Mouse (Mus musculus): Measurements from ENCODE around the gene Mitd1. TPM values are rescaled to one million over a fixed set of nuclear protein-coding genes. Genes with fewer than 3 reads are reported as not detected.
A peak's percentile ranks its signal among the peaks of the same experiment; 100 is the strongest.

Gene Mitd1
- polyA plus RNA-seq, 1 experiment = 0.19 TPM

DNA sequence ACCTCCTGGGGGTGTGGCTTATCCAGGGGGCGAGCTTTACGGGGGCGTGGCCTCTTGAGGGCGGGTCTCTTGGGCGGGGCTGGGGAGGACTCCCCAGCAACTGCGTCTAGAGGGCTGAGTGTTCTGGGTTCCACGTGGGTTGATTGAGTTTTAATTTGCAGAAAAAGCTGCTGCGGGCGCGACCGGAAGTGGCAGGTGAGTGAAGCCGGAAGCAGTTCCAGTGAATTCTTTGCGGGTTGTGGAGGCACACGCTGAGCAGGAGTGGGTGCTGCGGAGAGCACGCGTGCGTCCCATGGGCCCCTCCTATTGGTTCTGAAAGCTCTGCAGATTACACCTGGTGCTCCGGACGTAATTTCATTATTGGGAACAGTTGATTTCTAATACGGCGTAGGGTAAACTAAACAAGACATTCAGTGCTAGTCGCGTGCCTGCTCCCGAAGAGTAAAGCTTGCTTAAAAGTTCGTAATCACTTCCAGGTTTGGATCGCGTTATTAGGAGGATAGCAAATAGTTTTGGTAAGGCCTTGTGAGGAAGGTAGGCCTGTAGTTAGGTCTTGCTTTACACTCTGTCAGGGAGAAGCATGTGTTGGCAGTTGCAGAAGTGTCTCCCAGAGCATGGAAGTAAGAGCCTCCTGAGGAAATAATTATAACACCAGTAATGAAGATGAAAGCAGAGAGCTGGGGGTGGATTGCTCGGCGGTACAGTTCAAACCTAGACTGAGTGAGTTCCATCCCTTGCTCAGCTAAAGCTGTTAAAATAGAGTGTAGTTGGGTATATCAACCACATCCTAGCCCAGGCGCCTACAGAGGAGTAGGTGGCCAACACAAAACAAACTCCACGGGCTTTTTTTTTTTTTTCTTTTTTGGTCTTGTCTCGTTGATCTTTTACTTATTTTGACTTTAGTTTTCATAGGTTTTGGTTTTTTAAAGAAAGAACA, 17.8 kb downstream of the Mitd1 start:
- TF ChIP-seq TAL1 (IDR thresholded peaks at IDR 0.05; ENCODE audit: low read length) (no peak), GATA1 (IDR thresholded peaks at IDR 0.05; ENCODE audit: low read length) (no peak)
- Histone ChIP-seq H3K27me3 (ENCODE audit: control insufficient read depth) (no peaks in the 10 kb centered on the region), H3K36me3 (ENCODE audit: control insufficient read depth) (peaks cover 28% of the 10 kb centered on the region), H3K4me1 (ENCODE audit: control insufficient read depth) (peaks cover 36% of the 10 kb centered on the region), H3K9me3 (ENCODE audit: control insufficient read depth, low read length) (peaks cover 10% of the 10 kb centered on the region), H3K4me3 (replicated peaks) (peak overlapping the region; percentile 75)

DNA sequence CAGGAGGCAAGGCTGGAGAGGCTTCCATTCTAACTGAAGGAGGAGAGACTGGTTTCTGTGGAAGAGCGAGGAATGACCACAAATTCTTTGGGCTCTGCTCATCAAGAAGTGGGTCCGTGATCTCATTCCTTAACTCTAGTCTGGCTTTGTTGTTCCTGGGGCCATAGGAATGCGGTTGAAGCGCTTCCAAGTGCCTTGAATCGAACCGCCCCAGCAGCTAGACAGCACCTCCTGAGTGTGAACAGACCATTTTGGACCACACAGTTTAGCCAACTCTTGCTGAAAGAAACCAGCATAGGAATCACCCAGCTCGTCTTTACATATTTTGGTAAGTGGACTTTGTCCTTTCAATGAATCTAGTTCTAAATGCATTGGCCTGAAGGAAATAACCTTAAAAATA, 18.5 kb downstream of the Mitd1 start, which contains the start of gene Lipt1:
Gene Lipt1 (plus strand): TSS at position 35 of the 400 bp plus-strand sequence.
- Histone ChIP-seq H3K4me3 (replicated peaks) (peak within 1 kb of the TSS; percentile 75), H3K4me1 (ENCODE audit: control insufficient read depth) (peaks cover 37% of the 10 kb centered on the region), H3K27me3 (ENCODE audit: control insufficient read depth) (no peaks in the 10 kb centered on the region), H3K9me3 (ENCODE audit: control insufficient read depth, low read length) (peaks cover 10% of the 10 kb centered on the region), H3K36me3 (ENCODE audit: control insufficient read depth) (peaks cover 21% of the 10 kb centered on the region)
- TF ChIP-seq GATA1 (IDR thresholded peaks at IDR 0.05; ENCODE audit: low read length) = no peak
- no peak for TF ChIP-seq TAL1 (IDR thresholded peaks at IDR 0.05; ENCODE audit: low read length)

DNA sequence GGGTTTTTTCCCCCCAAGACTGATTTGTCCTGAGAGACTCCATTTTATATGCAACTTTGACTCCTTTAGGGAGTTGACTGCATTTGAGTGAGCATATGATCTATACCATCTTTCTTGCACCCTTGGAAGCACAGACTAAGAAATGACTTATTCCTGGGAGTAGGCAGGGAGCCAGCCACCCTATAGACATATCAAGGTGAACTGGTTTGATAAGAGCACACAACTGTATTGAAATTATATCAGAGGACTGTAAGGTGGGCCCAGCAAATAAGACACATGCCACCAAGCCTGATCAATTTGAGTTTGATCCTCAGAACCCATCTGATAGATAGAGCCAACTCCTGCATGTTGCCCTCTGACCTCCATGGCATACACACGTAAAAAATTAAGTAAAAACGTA, 20.8 kb downstream of the Mitd1 start:
- Histone ChIP-seq H3K4me1 (ENCODE audit: control insufficient read depth) (peaks cover 55% of the 10 kb centered on the region), H3K27me3 (ENCODE audit: control insufficient read depth) (no peaks in the 10 kb centered on the region), H3K36me3 (ENCODE audit: control insufficient read depth) (no peaks in the 10 kb centered on the region), H3K4me3 (replicated peaks) (no peak overlapping the region), H3K9me3 (ENCODE audit: control insufficient read depth, low read length) (no peaks in the 10 kb centered on the region; the same call in 1 of the 2 replicates)
- TF ChIP-seq TAL1 (IDR thresholded peaks at IDR 0.05; ENCODE audit: low read length) = no peak
- TF ChIP-seq GATA1 (IDR thresholded peaks at IDR 0.05; ENCODE audit: low read length) = no peak

DNA sequence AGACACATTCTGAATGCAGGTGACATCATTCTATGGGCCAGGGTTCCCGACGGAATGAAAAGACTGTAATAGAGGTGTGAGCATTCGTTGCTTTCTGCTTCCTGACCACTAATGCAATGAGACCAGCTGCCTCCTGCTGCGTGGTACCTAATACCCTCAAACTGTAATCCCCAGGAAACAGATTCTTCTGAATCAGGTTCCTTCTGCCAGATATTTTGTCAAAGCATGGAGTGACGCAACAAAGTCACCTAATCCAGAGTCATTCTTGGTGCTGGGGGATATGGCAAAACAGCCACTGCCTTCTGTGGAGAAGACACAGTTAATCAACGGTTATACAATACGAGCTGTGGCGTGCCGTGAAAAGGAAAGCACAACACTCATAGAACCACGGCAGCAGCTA, 21.6 kb downstream of the Mitd1 start:
- Histone ChIP-seq H3K4me3 (replicated peaks) (no peak overlapping the region), H3K27me3 (ENCODE audit: control insufficient read depth) (no peaks in the 10 kb centered on the region), H3K4me1 (ENCODE audit: control insufficient read depth) (peaks cover 60% of the 10 kb centered on the region), H3K9me3 (ENCODE audit: control insufficient read depth, low read length) (no peaks in the 10 kb centered on the region; the same call in 1 of the 2 replicates), H3K36me3 (ENCODE audit: control insufficient read depth) (no peaks in the 10 kb centered on the region)
- no peak for TF ChIP-seq GATA1 (IDR thresholded peaks at IDR 0.05; ENCODE audit: low read length)

DNA sequence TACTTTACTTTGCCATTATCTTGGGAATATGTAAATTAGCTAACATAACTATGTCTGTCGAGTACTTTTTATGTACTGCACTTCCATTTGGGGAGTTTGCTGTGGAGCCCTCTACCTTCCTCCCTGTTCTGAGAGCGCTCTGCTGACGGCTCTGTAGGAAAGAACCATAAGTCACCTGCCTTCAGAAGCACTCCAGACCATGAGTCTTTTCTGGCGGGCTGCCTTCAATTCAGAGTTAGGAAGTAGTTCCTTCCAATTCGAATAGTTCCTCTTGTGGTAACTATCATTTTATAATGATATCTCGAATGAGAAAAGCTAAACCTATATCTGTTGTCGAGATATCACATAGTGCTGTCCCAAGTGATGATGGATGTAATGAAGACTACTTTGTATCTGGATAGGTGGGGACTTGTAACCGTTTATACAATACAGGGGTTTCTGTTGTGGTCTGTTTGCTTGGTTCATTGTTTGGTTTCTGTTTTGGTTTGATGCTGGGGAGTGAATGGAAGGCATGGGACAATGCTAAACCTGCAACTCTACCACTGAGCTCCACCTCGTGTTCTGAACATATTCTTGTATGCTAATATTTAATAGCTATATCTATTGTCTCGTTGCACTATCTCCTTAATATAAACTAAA, 22.4 kb downstream of the Mitd1 start:
- Histone ChIP-seq H3K9me3 (ENCODE audit: control insufficient read depth, low read length) (no peaks in the 10 kb centered on the region; the same call in 1 of the 2 replicates), H3K36me3 (ENCODE audit: control insufficient read depth) (no peaks in the 10 kb centered on the region), H3K27me3 (ENCODE audit: control insufficient read depth) (peaks cover 6% of the 10 kb centered on the region), H3K4me3 (replicated peaks) (no peak overlapping the region), H3K4me1 (ENCODE audit: control insufficient read depth) (peaks cover 59% of the 10 kb centered on the region)
- TF ChIP-seq TAL1 (IDR thresholded peaks at IDR 0.05; ENCODE audit: low read length) = no peak
- no peak for TF ChIP-seq GATA1 (IDR thresholded peaks at IDR 0.05; ENCODE audit: low read length)

DNA sequence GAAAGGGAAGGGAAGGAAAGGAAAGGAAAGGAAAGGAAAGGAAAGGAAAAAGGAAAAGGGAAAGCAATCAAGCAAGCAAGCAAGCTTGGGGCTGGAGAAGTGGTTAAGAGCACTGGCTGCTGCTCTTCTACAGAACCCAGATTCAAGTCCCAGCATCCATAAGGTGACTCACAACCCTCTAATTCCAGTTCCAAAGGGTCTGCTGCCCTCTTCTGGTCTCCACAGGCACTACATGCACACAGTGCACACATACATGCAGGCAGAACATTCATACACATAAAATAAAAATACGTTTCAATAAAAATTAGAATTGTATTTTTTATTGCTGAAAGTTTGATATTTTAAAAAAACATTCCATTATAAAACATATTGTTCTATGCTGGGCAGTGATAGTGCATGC, 23.2 kb downstream of the Mitd1 start:
- Histone ChIP-seq H3K4me1 (ENCODE audit: control insufficient read depth) (peaks cover 51% of the 10 kb centered on the region), H3K27me3 (ENCODE audit: control insufficient read depth) (peaks cover 11% of the 10 kb centered on the region), H3K36me3 (ENCODE audit: control insufficient read depth) (no peaks in the 10 kb centered on the region), H3K4me3 (replicated peaks) (no peak overlapping the region), H3K9me3 (ENCODE audit: control insufficient read depth, low read length) (no peaks in the 10 kb centered on the region; the same call in 1 of the 2 replicates)
- no peak for TF ChIP-seq GATA1 (IDR thresholded peaks at IDR 0.05; ENCODE audit: low read length)
- TF ChIP-seq TAL1 (IDR thresholded peaks at IDR 0.05; ENCODE audit: low read length) = no peak

DNA sequence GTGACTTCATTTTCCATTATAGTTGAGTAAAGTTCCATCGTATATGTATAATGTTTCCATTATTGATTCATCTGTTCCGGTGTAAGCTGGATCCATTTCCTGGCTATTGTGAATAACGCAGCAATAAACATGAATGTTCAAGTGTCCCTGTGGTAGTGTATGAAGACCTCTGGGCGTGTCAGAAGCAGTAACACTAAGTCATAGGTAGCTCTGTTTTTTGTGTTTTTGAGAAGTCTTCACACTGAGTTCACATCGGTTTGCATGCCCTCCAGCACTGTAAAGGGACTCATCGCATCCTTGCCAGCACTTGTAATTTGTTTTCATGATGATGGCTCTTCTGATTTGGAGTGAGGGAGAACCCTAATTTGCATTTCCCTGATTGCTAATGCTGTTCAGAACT, 23.9 kb downstream of the Mitd1 start, which contains the start of gene Tsga10:
Gene Tsga10 (minus strand): TSS at position 144 of the 400 bp plus-strand sequence.
- H3K4me3 ChIP-seq (replicated peaks) = peak within 1 kb of the TSS; percentile 82
- no peak for TF ChIP-seq TAL1 (IDR thresholded peaks at IDR 0.05; ENCODE audit: low read length)
- TF ChIP-seq GATA1 (IDR thresholded peaks at IDR 0.05; ENCODE audit: low read length) = no peak
- no peaks in the 10 kb centered on the region for H3K36me3 ChIP-seq (ENCODE audit: control insufficient read depth)
- peaks cover 11% of the 10 kb centered on the region for H3K27me3 ChIP-seq (ENCODE audit: control insufficient read depth)
- no peaks in the 10 kb centered on the region; the same call in 1 of the 2 replicates for H3K9me3 ChIP-seq (ENCODE audit: control insufficient read depth, low read length)
- peaks cover 44% of the 10 kb centered on the region for H3K4me1 ChIP-seq (ENCODE audit: control insufficient read depth)

DNA sequence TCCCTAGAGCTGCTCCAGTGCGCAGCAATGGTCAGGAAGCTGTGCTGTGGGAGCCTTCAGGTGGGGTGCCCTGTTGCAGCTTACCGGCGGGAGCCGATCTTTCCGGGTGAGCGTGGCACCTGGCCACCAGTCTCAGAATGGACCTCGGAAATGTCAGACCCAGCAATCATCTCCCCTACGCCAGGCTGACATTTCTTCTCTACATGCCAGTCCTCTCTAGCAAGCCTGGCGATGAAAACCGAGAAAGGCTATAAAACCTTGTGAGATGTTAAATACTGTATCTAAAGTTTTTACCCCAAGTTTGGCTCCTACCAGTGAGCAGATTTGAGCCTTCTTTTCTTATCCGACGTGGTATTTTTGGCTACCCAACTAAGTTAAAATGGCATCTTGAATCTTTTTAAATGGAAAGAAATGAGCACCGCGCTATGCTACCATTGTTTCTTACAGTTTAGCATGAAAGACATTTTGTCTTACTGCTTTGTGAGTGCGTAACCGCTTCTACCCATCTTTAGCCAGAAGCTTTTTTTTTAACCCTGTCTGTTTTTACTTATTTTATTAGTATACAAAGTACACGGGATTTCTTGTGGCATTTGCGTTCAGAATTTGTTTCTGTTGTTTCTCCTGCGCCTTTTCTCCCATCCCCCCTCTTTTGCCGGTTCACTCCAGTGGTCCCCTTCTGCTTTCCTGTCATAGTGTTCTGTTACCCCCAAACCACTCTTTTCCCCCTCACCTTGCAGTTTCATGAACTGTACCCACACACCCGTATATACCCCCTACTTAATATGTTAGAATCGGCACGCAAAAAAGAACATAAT, 24.6 kb downstream of the Mitd1 start:
- Histone ChIP-seq H3K27me3 (ENCODE audit: control insufficient read depth) (peaks cover 11% of the 10 kb centered on the region), H3K36me3 (ENCODE audit: control insufficient read depth) (no peaks in the 10 kb centered on the region), H3K4me3 (replicated peaks) (peak overlapping the region; percentile 82), H3K9me3 (ENCODE audit: control insufficient read depth, low read length) (no peaks in the 10 kb centered on the region; the same call in 1 of the 2 replicates), H3K4me1 (ENCODE audit: control insufficient read depth) (peaks cover 41% of the 10 kb centered on the region)
- TF ChIP-seq GATA1 (IDR thresholded peaks at IDR 0.05; ENCODE audit: low read length) = no peak
- no peak for TF ChIP-seq TAL1 (IDR thresholded peaks at IDR 0.05; ENCODE audit: low read length)

Data from erythroblast, embryonic 14.5 days (primary cell).